Mouse (Mus musculus) hindbrain, embryonic 10.5 days (tissue): ENCODE measurements around the gene Nckap5. TPM values are rescaled to one million over a fixed set of nuclear protein-coding genes. Genes with fewer than 3 reads are reported as not detected.

ENCODE experiments used
- DNase-seq: peaks from one replicate; pipeline ENCODE4 v3.0.0-alpha.2; 2017; ENCODE audit warnings: low spot score
- H3K27ac ChIP-seq: fragments of 300-500 bp; sonication (generic); 2 replicates; pipeline ENCODE4 v1.5.1; 2016; ENCODE audit warnings: mild to moderate bottlenecking, moderate library complexity
- H3K27me3 ChIP-seq: fragments of 300-500 bp; sonication (generic); 2 replicates; pipeline ENCODE4 v1.6.1; 2016; ENCODE audit warnings: mild to moderate bottlenecking; ENCODE audit not compliant: poor library complexity, insufficient read depth, severe bottlenecking
- H3K36me3 ChIP-seq: fragments of 300-500 bp; sonication (generic); 2 replicates; pipeline ENCODE4 v1.6.1; 2016; ENCODE audit warnings: mild to moderate bottlenecking, moderate library complexity
- H3K4me1 ChIP-seq: fragments of 300-500 bp; sonication (generic); replicated peaks from 2 replicates; pipeline ENCODE4 v1.6.1; 2016; ENCODE audit warnings: mild to moderate bottlenecking
- H3K4me3 ChIP-seq: fragments of 300-500 bp; sonication (generic); 2 replicates; pipeline ENCODE4 v1.5.1; 2016; ENCODE audit warnings: mild to moderate bottlenecking, moderate library complexity
- H3K9me3 ChIP-seq: fragments of 300-500 bp; sonication (generic); 2 replicates; pipeline ENCODE4 v1.6.1; 2016; ENCODE audit warnings: mild to moderate bottlenecking, moderate library complexity
- WGBS: fragments of 180-500 bp; shearing (Covaris S2); methylation state at CpG from one replicate; pipeline ENCODE4 v1.1.7; 2016; 5-methylcytosine and 5-hydroxymethylcytosine counted together
- polyA plus RNA-seq: library from polyadenylated mRNA; unstranded; fragments of >200 nt; fragmentation: Nextera tagmentation; extraction: Ambion mirVana; gene quantifications from 2 replicates; pipeline ENCODE4 v1.2.1, GENCODE M21; 2016

Gene Nckap5
- polyA plus RNA-seq, 1 experiment from 2014 or later, result 20.8 TPM

DNA sequence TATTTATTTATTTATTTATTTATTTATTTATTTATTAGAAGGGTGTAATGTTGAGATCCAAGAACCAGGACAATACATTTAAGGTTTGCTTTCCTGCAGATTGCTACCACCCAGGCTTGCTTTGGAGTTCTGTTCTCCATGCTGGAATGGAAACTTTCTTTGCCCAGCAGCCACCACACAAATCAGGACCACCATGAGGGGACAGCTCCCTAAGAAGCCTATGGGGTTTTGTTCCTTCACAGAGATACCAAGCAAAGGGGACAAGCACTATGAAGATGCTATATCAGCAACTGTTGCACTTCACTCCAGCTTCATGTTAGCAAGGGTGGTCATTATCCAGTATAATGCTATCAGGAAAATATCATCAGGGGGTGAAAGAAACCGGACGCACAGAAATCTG, 513.7 kb downstream of the Nckap5 start:
- peak; percentile 37 for DNase-seq
- Histone ChIP-seq H3K4me3 (no peak overlapping the region), H3K27ac (no peak overlapping the region), H3K36me3 (no peaks in the 10 kb centered on the region), H3K9me3 (no peaks in the 10 kb centered on the region), H3K4me1 (peaks cover 7% of the 10 kb centered on the region), H3K27me3 (no peaks in the 10 kb centered on the region)
- WGBS, result 90% methylated on average over 2 of the region's 2 CpGs

DNA sequence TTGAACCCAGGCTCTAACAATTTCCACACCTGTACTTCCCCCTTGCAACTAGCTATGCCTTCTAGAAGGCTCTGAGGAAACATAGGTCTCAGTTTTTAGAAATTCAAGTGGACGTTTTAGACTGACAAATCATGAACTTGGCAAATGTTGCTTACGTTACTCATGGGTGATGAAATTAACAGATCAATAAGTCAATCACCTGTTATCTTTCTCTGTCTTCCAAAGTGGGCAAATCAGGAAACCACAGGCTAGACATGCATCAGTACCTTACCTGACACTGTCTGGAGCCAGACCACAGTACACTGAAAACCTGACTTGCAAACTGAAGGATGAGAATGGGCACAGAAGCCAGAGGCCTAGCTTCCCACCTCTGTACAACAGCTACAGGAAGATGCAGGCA, 529.5 kb downstream of the Nckap5 start:
- H3K27me3 ChIP-seq, result no peaks in the 10 kb centered on the region
- 90% methylated on average over 2 of the region's 2 CpGs for WGBS
- DNase-seq, result no peak

DNA sequence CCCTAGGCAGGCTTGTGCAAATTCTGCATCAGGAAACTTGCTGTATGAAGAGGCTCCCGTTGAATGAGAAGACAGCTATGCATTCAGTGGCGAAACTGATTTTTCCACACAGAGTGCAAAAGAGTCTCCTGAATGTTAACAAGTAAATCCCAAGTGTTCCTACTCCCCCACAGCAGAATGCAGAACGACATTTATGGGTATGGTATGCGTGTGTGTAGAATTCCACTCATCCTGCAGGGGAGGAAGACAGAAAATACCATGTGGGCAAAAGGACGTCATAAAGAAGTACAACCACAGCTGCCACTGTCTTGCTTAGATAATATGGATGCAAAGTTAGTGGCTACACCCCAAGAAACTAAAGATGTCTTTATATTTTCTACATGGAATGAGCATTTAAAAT, 565.7 kb downstream of the Nckap5 start:
- Histone ChIP-seq H3K4me1 (peaks cover 3% of the 10 kb centered on the region), H3K36me3 (no peaks in the 10 kb centered on the region), H3K27ac (no peak overlapping the region), H3K9me3 (no peaks in the 10 kb centered on the region), H3K27me3 (no peaks in the 10 kb centered on the region), H3K4me3 (no peak overlapping the region)
- no peak for DNase-seq
- 84% methylated on average over 5 of the region's 5 CpGs for WGBS

More for the DNA sequence above, 529.5 kb downstream of the Nckap5 start:
- H3K4me1 ChIP-seq, result no peaks in the 10 kb centered on the region
- H3K4me3 ChIP-seq, result no peak overlapping the region
- H3K9me3 ChIP-seq, result no peaks in the 10 kb centered on the region
- no peak overlapping the region for H3K27ac ChIP-seq
- H3K36me3 ChIP-seq, result peaks cover 4% of the 10 kb centered on the region; the same call in 1 of the 2 replicates

DNA sequence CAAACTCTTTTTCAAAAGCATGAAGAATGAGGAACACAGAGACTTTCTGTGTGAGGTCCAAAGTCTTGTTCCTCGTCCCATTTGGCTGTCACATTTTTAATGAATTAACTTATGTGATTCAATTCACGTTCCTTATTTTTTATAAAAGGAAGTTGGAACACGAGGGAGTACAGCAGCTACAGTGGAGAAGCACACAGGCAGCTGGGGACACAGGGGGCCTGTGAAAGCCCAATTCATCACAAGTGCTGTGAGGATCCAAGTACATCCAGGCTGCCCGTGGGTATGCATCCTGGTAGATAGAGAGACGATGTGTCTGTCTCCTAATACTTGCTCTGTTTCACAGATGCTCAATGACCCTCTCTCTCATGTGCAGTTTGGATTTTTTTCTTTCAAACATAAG, 576.2 kb downstream of the Nckap5 start:
- no peak for DNase-seq
- no peaks in the 10 kb centered on the region for H3K4me1 ChIP-seq
- H3K27ac ChIP-seq, result no peak overlapping the region
- no peak overlapping the region for H3K4me3 ChIP-seq
- 86% methylated on average over 5 of the region's 5 CpGs for WGBS
- H3K27me3 ChIP-seq, result no peaks in the 10 kb centered on the region
- H3K9me3 ChIP-seq, result no peaks in the 10 kb centered on the region
- H3K36me3 ChIP-seq, result peaks cover 8% of the 10 kb centered on the region; the same call in 1 of the 2 replicates

DNA sequence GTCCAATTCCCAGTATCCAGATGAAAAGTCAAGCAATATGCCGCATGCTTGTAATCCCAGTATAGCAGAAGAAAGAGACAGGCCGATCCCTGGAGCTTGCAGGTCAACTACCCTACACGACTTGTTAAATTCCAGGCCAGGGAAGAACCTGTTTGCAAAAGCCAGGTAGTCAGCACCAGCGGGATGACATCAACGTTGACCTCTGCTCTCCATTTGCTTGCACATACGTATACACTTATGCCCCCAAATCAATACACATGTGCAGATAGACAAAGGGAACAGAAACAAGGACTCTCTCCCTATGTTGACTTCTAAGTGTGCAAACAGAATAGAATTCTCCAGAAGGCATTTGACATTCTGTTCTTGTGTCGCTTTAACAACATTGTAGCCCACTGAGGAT, 576.7 kb downstream of the Nckap5 start:
- no peak for DNase-seq
- no peaks in the 10 kb centered on the region for H3K27me3 ChIP-seq
- 92% methylated on average over 7 of the region's 7 CpGs for WGBS
- H3K36me3 ChIP-seq, result peaks cover 8% of the 10 kb centered on the region; the same call in 1 of the 2 replicates
- H3K27ac ChIP-seq, result no peak overlapping the region
- no peaks in the 10 kb centered on the region for H3K9me3 ChIP-seq
- no peak overlapping the region for H3K4me3 ChIP-seq
- no peaks in the 10 kb centered on the region for H3K4me1 ChIP-seq

DNA sequence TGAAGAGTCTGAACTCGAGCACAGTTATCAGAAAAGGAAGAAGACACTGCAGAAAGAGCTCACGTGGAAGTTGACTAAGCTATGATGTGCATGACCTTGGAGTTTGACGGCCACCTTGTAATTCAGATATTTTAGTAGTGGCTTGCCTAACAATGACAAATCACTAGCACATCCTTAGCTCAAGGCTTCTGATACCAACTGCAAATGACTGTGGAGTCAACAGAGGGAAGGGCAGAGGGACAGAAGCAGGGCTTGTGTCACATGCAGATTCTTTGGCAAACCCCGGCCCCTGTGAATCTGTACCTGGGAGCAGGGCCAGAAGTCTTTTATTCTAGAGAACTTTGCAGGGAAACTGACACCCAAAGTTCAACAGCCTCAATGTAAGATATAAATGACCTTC, 597.4 kb downstream of the Nckap5 start:
- Histone ChIP-seq H3K27me3 (no peaks in the 10 kb centered on the region), H3K9me3 (no peaks in the 10 kb centered on the region), H3K36me3 (no peaks in the 10 kb centered on the region), H3K27ac (no peak overlapping the region), H3K4me1 (no peaks in the 10 kb centered on the region), H3K4me3 (no peak overlapping the region)
- 88% methylated on average over 4 of the region's 4 CpGs for WGBS
- DNase-seq, result no peak

DNA sequence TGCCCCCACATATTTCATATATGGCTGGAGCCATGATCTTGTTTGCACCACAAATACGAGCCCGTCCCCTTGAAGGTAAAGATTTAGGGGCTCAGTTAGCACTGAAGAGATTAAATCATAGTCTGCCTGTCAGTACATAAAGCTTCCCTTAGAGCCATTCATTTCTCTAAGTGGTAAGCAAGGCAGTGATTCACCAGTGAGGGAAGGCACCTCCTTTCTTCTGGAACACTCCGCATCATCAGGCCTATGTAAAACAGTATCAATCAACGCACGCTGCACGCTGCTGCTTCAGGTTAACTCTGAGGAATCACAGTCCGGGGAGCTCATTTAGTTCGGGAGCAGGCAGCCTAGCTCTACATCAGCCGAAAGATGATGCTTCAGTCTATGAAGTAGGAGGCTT, 599.4 kb downstream of the Nckap5 start:
- Histone ChIP-seq H3K36me3 (no peaks in the 10 kb centered on the region), H3K9me3 (no peaks in the 10 kb centered on the region), H3K27me3 (no peaks in the 10 kb centered on the region), H3K4me1 (no peaks in the 10 kb centered on the region), H3K27ac (no peak overlapping the region), H3K4me3 (no peak overlapping the region)
- WGBS, result 77% methylated on average over 9 of the region's 9 CpGs
- no peak for DNase-seq

DNA sequence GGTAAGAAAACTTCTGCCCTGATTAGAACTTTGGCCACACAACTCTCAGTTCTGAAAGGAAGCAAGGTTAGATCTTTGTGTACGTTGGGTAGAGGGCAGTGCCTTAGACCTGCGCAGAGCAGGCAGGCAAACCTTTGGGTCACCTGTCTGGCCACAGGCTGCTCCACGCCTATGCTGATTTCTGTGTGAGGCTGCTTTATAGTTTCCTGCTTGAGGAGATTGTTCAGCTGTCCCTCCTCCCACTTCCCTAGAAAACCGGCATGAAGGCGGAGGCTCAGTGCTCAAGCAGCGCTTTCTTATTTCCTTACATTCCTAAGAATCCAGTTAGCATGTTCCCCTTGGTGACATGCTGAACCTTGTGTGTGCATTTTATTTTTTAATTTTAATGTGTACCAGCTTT, 620.4 kb downstream of the Nckap5 start:
- no peak for DNase-seq
- Histone ChIP-seq H3K36me3 (peaks cover 14% of the 10 kb centered on the region; the same call in 1 of the 2 replicates), H3K4me3 (no peak overlapping the region), H3K27me3 (no peaks in the 10 kb centered on the region), H3K27ac (no peak overlapping the region), H3K9me3 (no peaks in the 10 kb centered on the region), H3K4me1 (no peaks in the 10 kb centered on the region)
- 84% methylated on average over 6 of the region's 6 CpGs for WGBS

DNA sequence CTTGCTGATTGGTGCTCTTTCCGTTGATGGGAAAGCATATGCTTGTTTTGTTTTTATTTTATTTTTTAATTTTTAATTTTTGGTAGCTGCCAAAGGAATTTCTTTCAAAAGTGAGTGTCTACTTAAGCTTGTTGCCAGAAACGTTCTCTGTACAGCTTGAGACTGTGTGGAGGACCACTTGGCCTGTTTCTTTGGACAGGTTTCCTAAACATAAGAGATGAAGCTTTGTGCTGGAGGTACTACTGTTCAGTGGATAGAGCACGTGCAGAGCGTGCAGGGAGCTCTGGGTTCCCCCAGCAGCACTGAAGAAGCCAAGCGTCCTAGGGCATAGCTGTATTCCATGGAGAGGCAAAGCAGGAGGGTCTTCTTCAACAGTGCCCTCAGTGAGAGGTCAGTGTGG, 620.9 kb downstream of the Nckap5 start:
- H3K27ac ChIP-seq, result no peak overlapping the region
- H3K9me3 ChIP-seq, result no peaks in the 10 kb centered on the region
- 90% methylated on average over 5 of the region's 5 CpGs for whole genome bisulfite sequencing
- peaks cover 9% of the 10 kb centered on the region; the same call in 1 of the 2 replicates for H3K36me3 ChIP-seq
- H3K4me1 ChIP-seq, result no peaks in the 10 kb centered on the region
- H3K4me3 ChIP-seq, result no peak overlapping the region
- DNase-seq, result no peak
- no peaks in the 10 kb centered on the region for H3K27me3 ChIP-seq

DNA sequence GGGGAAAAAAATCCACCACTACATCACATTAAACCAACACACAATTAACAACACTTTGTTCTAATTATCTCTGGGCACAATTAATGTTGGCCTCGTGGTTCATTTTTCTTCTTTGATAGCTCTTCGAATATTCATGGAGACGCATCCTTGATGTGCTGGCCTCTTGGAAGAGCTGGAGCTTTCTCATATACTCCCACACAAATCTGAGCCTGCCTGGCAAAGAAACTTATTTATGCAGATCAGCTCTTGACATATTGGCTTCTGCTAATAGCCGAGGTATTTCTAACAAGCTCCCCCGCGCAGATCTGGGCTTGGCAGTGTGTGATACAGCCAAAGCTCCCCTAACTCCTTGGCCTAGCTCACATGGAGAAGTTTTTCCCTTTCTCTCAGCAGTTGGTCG, 621.5 kb downstream of the Nckap5 start:
- no peak overlapping the region for H3K4me3 ChIP-seq
- 94% methylated on average over 7 of the region's 7 CpGs for WGBS
- no peak overlapping the region for H3K27ac ChIP-seq
- no peaks in the 10 kb centered on the region for H3K9me3 ChIP-seq
- no peaks in the 10 kb centered on the region for H3K27me3 ChIP-seq
- H3K36me3 ChIP-seq, result peaks cover 4% of the 10 kb centered on the region; the same call in 1 of the 2 replicates
- DNase-seq, result no peak
- no peaks in the 10 kb centered on the region for H3K4me1 ChIP-seq

DNA sequence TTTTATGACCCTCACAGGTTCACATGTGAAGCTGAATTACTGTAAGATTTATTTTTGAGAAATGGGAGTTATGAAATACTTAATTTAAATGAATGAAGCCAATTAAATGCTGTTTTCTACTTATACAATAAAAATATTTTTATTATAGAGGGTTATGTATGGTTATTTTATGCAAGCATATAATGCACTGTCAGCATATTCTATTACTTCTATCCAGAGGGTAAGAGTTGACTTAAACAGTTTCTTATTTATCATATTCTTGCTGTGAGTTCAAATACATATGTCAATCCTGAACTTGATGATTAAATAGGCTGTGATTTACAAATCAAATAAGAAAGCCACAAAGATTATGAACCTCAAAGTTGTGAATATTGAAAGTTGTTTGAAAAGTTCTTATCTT, 633.7 kb downstream of the Nckap5 start:
- Histone ChIP-seq H3K36me3 (no peaks in the 10 kb centered on the region), H3K9me3 (no peaks in the 10 kb centered on the region), H3K4me3 (no peak overlapping the region), H3K27me3 (no peaks in the 10 kb centered on the region), H3K27ac (no peak overlapping the region), H3K4me1 (no peaks in the 10 kb centered on the region)
- no peak for DNase-seq

DNA sequence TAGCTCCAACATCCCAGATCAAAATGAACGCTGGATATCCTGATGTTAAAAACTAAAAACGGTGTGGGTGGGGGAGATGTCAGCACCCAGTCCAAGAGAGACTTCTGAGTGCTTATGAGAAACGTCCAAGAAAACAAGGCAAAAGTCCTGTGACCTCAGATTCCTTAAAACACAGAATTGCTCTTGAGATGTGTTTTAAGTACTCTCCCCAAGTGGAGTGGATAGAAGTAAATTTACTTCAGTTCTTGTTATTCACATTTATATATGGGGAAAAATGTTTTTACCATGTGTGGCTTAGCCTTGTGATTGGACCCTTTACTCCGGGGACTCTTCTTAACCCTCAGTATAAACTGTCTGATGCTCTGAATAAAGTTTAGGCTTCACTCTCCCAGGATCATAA, 640.2 kb downstream of the Nckap5 start:
- no peaks in the 10 kb centered on the region for H3K4me1 ChIP-seq
- 86% methylated on average over 4 of the region's 4 CpGs for WGBS

DNA sequence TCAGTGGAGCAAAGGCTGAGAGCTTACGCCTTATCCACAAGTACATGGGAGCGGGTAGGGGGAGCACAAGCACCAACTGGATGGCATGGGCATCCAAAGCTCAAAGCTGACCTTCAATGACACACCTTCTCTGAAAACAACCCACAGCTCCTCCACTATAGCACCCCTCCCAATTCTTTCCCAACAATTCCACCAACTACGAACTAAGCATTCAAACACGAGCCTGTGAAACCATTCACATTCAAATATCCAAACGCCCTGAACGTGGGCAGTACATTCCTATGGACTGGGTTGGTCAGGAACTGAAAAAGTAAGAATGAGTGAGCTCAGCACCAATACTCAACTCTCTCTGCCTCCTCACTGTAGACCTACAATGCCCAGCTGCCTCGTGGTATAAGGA, 646.8 kb downstream of the Nckap5 start:
- Histone ChIP-seq H3K4me1 (no peaks in the 10 kb centered on the region), H3K4me3 (no peak overlapping the region), H3K9me3 (no peaks in the 10 kb centered on the region), H3K27ac (no peak overlapping the region), H3K27me3 (no peaks in the 10 kb centered on the region), H3K36me3 (0 out of 2 replicates have a peak, but pooled peaks cover 5% of the 10 kb centered on the region)
- DNase-seq, result no peak
- 89% methylated on average over 7 of the region's 7 CpGs for WGBS

More for the DNA sequence above, 640.2 kb downstream of the Nckap5 start:
- no peaks in the 10 kb centered on the region for H3K9me3 ChIP-seq
- no peaks in the 10 kb centered on the region for H3K36me3 ChIP-seq
- H3K4me3 ChIP-seq, result no peak overlapping the region
- no peak for DNase-seq
- H3K27me3 ChIP-seq, result no peaks in the 10 kb centered on the region
- H3K27ac ChIP-seq, result no peak overlapping the region

DNA sequence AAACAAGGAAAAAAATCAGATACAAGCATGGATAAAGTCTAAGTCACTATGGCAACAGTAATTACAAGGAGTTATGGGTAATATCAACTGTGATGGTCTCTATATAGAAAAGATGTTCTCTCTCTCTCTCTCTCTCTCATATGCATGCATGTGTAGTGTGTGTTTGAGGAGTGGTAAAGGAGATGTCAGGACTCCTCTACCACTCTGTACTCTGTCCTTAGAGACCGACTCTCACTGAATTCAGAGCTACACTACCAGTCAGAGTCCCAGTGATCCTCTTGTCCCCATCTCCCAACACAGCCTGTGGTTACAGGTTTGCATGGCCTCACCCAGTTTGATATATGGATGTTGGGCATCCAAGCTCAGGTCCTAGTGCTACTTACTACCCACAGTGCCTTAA, 662.0 kb downstream of the Nckap5 start:
- H3K9me3 ChIP-seq, result no peaks in the 10 kb centered on the region
- no peak for DNase-seq
- 0 out of 2 replicates have a peak overlapping the region, but pooled peaks have one; percentile 29 for H3K27ac ChIP-seq
- no peaks in the 10 kb centered on the region for H3K36me3 ChIP-seq
- WGBS, result 38% methylated on average over 1 of the region's 1 CpGs
- no peak overlapping the region for H3K4me3 ChIP-seq
- no peaks in the 10 kb centered on the region for H3K27me3 ChIP-seq
- peaks cover 24% of the 10 kb centered on the region for H3K4me1 ChIP-seq
